Mouse (Mus musculus): ENCODE measurements around the gene Gm19668. TPM values are rescaled to one million over a fixed set of nuclear protein-coding genes. Genes with fewer than 3 reads are reported as not detected.
"Not testable (repeated sequence)": the region's sequence is repeated elsewhere in the genome, so short reads cannot be mapped to it uniquely, and the experiment has no call there.

Gm19668 gene
- polyA plus RNA-seq, 1 experiment: not detected

GRCm38 (mm10) chr10:77797677-77798076, 1.3 kb downstream of the Gm19668 start:
- TF ChIP-seq POLR2A (IDR thresholded peaks at IDR 0.05; ENCODE audit: insufficient read length, low read depth) (no peak), MAX (IDR thresholded peaks at IDR 0.05; ENCODE audit: low read depth) (no peak), MYOD1 (IDR thresholded peaks at IDR 0.05; ENCODE audit: control insufficient read depth in 1 of 3, insufficient read length in 2 of 3, low read depth in 2 of 3) (no peak), E2F4 (IDR thresholded peaks at IDR 0.05; ENCODE audit: insufficient read depth) (no peak), USF1 (IDR thresholded peaks at IDR 0.05; ENCODE audit: low read depth) (no peak), CEBPB (IDR thresholded peaks at IDR 0.05; ENCODE audit: insufficient read depth, poor library complexity, severe bottlenecking) (no peak), REST (IDR thresholded peaks at IDR 0.05; ENCODE audit: insufficient read depth, insufficient read length) (no peak), MYOG (IDR thresholded peaks at IDR 0.05; ENCODE audit: control insufficient read depth in 1 of 3, insufficient read depth in 1 of 3, insufficient read length in 2 of 3, low read depth in 2 of 3) (no peak), TCF3 (IDR thresholded peaks at IDR 0.05; ENCODE audit: insufficient read length, low read depth) (no peak), SRF (IDR thresholded peaks at IDR 0.05; ENCODE audit: control insufficient read depth, insufficient read length, low read depth) (no peak), TCF12 (IDR thresholded peaks at IDR 0.05; ENCODE audit: insufficient read depth, poor library complexity, severe bottlenecking) (no peak), POLR2AphosphoS2 (IDR thresholded peaks at IDR 0.05; ENCODE audit: insufficient read length, low read depth) (no peak)
- Histone ChIP-seq H3ac (ENCODE audit: control insufficient read depth, insufficient read length) (no peak overlapping the region), H3K4me3 (no peak overlapping the region), H3K79me2 (ENCODE audit: control insufficient read depth, insufficient read depth) (no peaks in the 10 kb centered on the region), H3K36me3 (ENCODE audit: control insufficient read depth, insufficient read depth) (no peaks in the 10 kb centered on the region), H3K27me3 (ENCODE audit: control insufficient read depth, insufficient read depth, insufficient read length) (peaks cover 14% of the 10 kb centered on the region), H3K4me2 (ENCODE audit: low read depth) (no peak overlapping the region)

- Histone ChIP-seq H3K79me2 (ENCODE audit: control insufficient read depth, insufficient read depth) (no peaks in the 10 kb centered on the region), H3K4me3 (no peak within 1 kb of the TSS), H3K4me2 (ENCODE audit: low read depth) (no peak within 1 kb of the TSS), H3ac (ENCODE audit: control insufficient read depth, insufficient read length) (no peak within 1 kb of the TSS), H3K27me3 (ENCODE audit: control insufficient read depth, insufficient read depth, insufficient read length) (peaks cover 14% of the 10 kb centered on the region), H3K36me3 (ENCODE audit: control insufficient read depth, insufficient read depth) (no peaks in the 10 kb centered on the region)
- TF ChIP-seq POLR2AphosphoS2 (IDR thresholded peaks at IDR 0.05; ENCODE audit: insufficient read length, low read depth) (no peak), MYOD1 (IDR thresholded peaks at IDR 0.05; ENCODE audit: control insufficient read depth in 1 of 3, insufficient read length in 2 of 3, low read depth in 2 of 3) (no peak), USF1 (IDR thresholded peaks at IDR 0.05; ENCODE audit: low read depth) (no peak), E2F4 (IDR thresholded peaks at IDR 0.05; ENCODE audit: insufficient read depth) (no peak), MAX (IDR thresholded peaks at IDR 0.05; ENCODE audit: low read depth) (no peak)
Measured at GRCm38 (mm10) chr10:77794976-77795375, 4.0 kb downstream of the Gm19668 start, which contains the start of gene Gm9639. Gene Gm9639 (minus strand): TSS chr10:77795076.

GRCm38 (mm10) chr10:77788621-77789020, 10.3 kb downstream of the Gm19668 start:
- H3K36me3 ChIP-seq (ENCODE audit: control insufficient read depth, insufficient read depth): no peaks in the 10 kb centered on the region
- H3K79me2 ChIP-seq (ENCODE audit: control insufficient read depth, insufficient read depth): no peaks in the 10 kb centered on the region
- H3ac ChIP-seq (ENCODE audit: control insufficient read depth, insufficient read length): no peak overlapping the region
- no peak overlapping the region for H3K4me3 ChIP-seq
- H3K4me2 ChIP-seq (ENCODE audit: low read depth): no peak overlapping the region
- H3K27me3 ChIP-seq (ENCODE audit: control insufficient read depth, insufficient read depth, insufficient read length): peaks cover 6% of the 10 kb centered on the region
- TF ChIP-seq USF1 (IDR thresholded peaks at IDR 0.05; ENCODE audit: low read depth): no peak
- no peak for TF ChIP-seq POLR2A (IDR thresholded peaks at IDR 0.05; ENCODE audit: insufficient read length, low read depth)
- TF ChIP-seq TCF12 (IDR thresholded peaks at IDR 0.05; ENCODE audit: insufficient read depth, poor library complexity, severe bottlenecking): no peak
- no peak for TF ChIP-seq MAX (IDR thresholded peaks at IDR 0.05; ENCODE audit: low read depth)
- no peak for TF ChIP-seq E2F4 (IDR thresholded peaks at IDR 0.05; ENCODE audit: insufficient read depth)
- TF ChIP-seq CEBPB (IDR thresholded peaks at IDR 0.05; ENCODE audit: insufficient read depth, poor library complexity, severe bottlenecking): no peak
- no peak for TF ChIP-seq POLR2AphosphoS2 (IDR thresholded peaks at IDR 0.05; ENCODE audit: insufficient read length, low read depth)
- no peak for TF ChIP-seq SRF (IDR thresholded peaks at IDR 0.05; ENCODE audit: control insufficient read depth, insufficient read length, low read depth)
- no peak for TF ChIP-seq MYOD1 (IDR thresholded peaks at IDR 0.05; ENCODE audit: control insufficient read depth in 1 of 3, insufficient read length in 2 of 3, low read depth in 2 of 3)
- TF ChIP-seq REST (IDR thresholded peaks at IDR 0.05; ENCODE audit: insufficient read depth, insufficient read length): no peak
- TF ChIP-seq TCF3 (IDR thresholded peaks at IDR 0.05; ENCODE audit: insufficient read length, low read depth): no peak
- no peak for TF ChIP-seq MYOG (IDR thresholded peaks at IDR 0.05; ENCODE audit: control insufficient read depth in 1 of 3, insufficient read depth in 1 of 3, insufficient read length in 2 of 3, low read depth in 2 of 3)

DNA sequence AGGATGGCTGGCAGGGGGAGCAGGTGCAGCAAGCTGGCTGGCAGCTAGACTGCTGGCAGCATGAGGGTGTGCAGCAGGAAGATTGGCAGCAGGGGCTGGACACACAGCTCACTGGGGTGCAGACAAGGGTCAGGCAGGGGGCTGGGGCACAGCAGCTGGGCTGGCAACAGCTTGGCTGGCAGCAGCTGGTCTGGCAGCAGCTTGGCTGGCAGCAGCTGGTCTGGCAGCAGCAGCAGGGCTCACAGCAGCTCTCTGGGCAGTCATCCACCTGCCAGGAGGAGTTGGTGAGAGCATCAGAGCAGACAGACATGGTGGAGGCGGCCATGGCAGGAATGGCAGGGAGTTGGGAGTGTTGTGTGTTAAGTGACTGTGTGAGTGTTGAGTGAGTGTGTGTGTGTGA, 11.1 kb downstream of the Gm19668 start, which contains the start of gene Gm7137:
Gene Gm7137 (minus strand): TSS at position 325 of the 400 bp plus-strand sequence.
- TF ChIP-seq TCF3 (IDR thresholded peaks at IDR 0.05; ENCODE audit: insufficient read length, low read depth): peak; percentile 49
- peak in 1 of 3 experiments; percentile 45 for TF ChIP-seq MYOG (IDR thresholded peaks at IDR 0.05; ENCODE audit: control insufficient read depth in 1 of 3, insufficient read depth in 1 of 3, insufficient read length in 2 of 3, low read depth in 2 of 3)
- TF ChIP-seq MYOD1 (IDR thresholded peaks at IDR 0.05; ENCODE audit: control insufficient read depth in 1 of 3, insufficient read length in 2 of 3, low read depth in 2 of 3): peak in 2 of 3 experiments; percentile 16 to 56
- not testable (repeated sequence) for H3K4me3 ChIP-seq; H3K27me3 ChIP-seq (ENCODE audit: control insufficient read depth, insufficient read depth, insufficient read length); H3K79me2 ChIP-seq (ENCODE audit: control insufficient read depth, insufficient read depth); H3ac ChIP-seq (ENCODE audit: control insufficient read depth, insufficient read length); H3K4me2 ChIP-seq (ENCODE audit: low read depth); H3K36me3 ChIP-seq (ENCODE audit: control insufficient read depth, insufficient read depth)

- H3K27me3 ChIP-seq (ENCODE audit: control insufficient read depth, insufficient read depth, insufficient read length); H3K36me3 ChIP-seq (ENCODE audit: control insufficient read depth, insufficient read depth); H3ac ChIP-seq (ENCODE audit: control insufficient read depth, insufficient read length); H3K4me2 ChIP-seq (ENCODE audit: low read depth); H3K79me2 ChIP-seq (ENCODE audit: control insufficient read depth, insufficient read depth); H3K4me3 ChIP-seq: not testable (repeated sequence)
Measured at GRCm38 (mm10) chr10:77783396-77783795, 15.5 kb downstream of the Gm19668 start.

DNA sequence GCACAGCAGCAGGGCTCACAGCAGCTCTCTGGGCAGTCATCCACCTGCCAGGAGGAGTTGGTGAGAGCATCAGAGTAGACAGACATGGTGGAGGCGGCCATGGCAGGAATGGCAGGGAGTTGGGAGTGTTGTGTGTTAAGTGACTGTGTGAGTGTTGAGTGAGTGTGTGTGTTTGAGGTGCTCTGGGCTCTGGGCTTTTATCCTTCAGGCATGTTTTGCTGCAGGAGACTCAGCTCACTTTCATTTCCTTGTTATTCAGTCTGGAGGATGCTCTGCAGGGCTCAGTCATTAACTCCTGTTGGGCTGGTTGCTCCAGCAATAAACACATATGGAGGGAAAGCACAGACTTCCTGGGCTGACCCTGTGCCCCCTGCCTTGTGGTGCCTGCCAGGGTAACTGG, 16.5 kb downstream of the Gm19668 start, which contains the start of gene Gm3250:
Gene Gm3250 (minus strand): TSS at position 101 of the 400 bp plus-strand sequence.
- H3K36me3 ChIP-seq (ENCODE audit: control insufficient read depth, insufficient read depth); H3K27me3 ChIP-seq (ENCODE audit: control insufficient read depth, insufficient read depth, insufficient read length); H3K79me2 ChIP-seq (ENCODE audit: control insufficient read depth, insufficient read depth); H3ac ChIP-seq (ENCODE audit: control insufficient read depth, insufficient read length); H3K4me3 ChIP-seq; H3K4me2 ChIP-seq (ENCODE audit: low read depth): not testable (repeated sequence)

GRCm38 (mm10) chr10:77776844-77777243, 22.1 kb downstream of the Gm19668 start, which contains the start of gene Gm7138:
Gene Gm7138 (minus strand): TSS chr10:77776944.
- not testable (repeated sequence) for H3K4me3 ChIP-seq; H3ac ChIP-seq (ENCODE audit: control insufficient read depth, insufficient read length); H3K27me3 ChIP-seq (ENCODE audit: control insufficient read depth, insufficient read depth, insufficient read length); H3K79me2 ChIP-seq (ENCODE audit: control insufficient read depth, insufficient read depth); H3K36me3 ChIP-seq (ENCODE audit: control insufficient read depth, insufficient read depth); H3K4me2 ChIP-seq (ENCODE audit: low read depth)

DNA sequence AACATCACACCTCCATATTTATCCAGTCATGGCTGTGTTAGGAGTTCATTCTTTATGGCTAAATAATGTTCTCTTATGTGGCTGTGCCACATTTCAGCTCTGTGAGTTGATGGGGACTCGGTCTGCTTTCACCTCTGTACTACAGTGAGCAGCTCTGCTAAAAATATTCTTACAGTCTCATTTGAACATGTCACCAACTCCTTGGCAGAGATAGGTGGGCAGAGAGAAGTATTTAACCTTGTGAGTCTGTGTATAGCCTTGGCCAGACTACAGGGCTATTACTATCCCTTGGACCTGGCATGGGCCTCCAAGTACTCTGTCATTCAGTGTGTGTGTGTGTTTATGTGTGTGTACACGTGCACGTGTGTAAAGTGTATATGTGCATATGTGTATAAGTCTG, 26.8 kb downstream of the Gm19668 start:
- not testable (repeated sequence) for H3K27me3 ChIP-seq (ENCODE audit: control insufficient read depth, insufficient read depth, insufficient read length); H3K4me3 ChIP-seq; H3K4me2 ChIP-seq (ENCODE audit: low read depth); H3K79me2 ChIP-seq (ENCODE audit: control insufficient read depth, insufficient read depth); H3ac ChIP-seq (ENCODE audit: control insufficient read depth, insufficient read length); H3K36me3 ChIP-seq (ENCODE audit: control insufficient read depth, insufficient read depth)
